Mouse (Mus musculus) cerebellum, adult 11-12 months (tissue): Measurements from ENCODE around the gene Fmo1.

Source experiments
- DNase-seq: peaks from one replicate; pipeline ENCODE4 v3.0.0; 2022

The Fmo1 gene

DNA sequence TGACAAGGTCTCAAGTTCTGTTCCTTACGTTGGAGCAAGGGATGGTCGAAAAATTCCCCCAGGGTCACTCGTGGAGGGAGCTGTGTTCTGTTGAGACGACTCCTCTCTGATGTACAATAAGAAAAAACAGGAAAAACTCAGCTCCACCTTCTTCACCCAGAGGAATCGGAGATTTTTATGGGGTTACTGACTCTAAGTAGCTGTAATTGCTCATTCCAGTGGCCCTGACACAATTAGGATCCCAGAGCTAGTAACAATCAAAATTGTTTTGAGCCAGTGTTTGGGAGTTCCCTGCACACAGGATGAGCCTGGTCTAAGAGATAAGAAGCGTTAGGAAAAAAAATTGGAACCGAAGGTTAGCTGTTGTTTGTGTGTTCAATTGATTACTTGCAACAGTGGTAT lies at the start of gene Fmo1:
Gene Fmo1 (minus strand): TSS at position 331 of the 402 bp plus-strand sequence.
- no peak for DNase-seq

GRCm38 (mm10) chr1:162914932-162915556 lies 48.6 kb upstream of the Fmo1 start:
- no peak for DNase-seq

DNA sequence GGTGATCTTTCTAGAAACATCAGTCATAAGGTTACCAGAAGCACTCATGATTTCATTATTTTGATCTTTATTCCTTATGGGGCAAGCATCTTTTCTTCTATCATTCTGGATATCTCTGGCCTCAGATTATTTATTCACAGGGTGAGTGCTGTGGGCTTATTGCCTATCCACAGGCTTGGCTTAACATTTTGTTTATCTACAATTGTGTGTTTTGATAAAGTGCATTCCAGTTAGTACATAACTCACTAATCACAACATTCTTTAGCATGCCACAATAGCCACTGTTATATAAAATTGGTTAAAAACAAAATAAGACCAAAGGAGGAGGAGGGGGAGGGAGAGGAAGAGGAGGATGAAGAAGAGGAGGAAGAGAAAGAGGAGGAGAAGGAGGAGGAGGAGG lies 45.7 kb upstream of the Fmo1 start:
- DNase-seq: no peak

GRCm38 (mm10) chr1:162901879-162902278 lies 35.5 kb upstream of the Fmo1 start:
- no peak for DNase-seq

DNA sequence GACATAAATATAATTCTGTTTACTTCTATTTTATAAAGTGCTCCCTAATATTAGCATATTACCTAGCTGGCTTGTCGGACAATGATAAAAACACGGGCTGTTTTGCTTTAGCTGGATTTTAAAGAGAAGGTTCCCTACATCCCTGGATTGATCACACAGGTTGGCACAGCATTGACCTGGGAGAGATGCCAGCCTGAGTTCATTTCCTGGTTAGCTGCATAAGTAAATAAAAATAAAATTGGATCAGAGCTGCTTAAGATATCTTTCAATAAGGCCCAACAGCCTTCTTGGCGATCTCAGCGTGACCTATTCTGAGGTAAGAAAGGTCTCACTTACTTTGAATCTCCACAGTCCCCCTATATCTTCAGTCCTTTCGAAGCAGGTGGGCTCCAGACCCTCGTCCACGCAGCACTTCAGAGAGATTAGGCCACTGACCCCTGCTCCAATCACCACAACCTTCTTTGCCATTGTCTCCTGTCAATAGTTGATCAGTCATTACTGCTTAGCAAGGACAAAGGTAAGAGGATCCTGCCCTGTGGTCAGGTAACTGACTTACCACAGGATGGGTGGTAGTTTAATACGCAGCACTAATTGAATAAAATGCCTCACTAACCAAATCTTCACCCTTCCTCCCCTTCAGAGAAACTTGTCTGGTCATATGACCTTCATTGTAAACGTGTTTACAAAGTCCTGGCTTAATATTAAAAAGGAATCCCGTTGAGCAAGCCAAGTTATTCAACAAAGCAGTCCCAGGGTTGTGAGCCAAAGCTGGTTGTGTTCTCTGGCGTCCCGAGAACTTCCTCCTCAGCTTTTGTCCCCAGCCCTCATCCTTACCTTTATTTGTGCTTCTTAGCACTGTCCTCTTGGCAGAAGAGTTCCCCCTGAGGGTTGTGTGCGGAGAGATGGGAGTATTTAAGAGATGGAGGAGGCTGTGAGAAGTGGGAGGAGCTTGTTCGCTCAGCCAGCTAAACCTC lies 31.7 kb upstream of the Fmo1 start, which contains the start of gene Fmo2:
Gene Fmo2 (minus strand): TSS at position 889 of the 974 bp plus-strand sequence.
- DNase-seq: no peak

- no peak for DNase-seq
Observed at GRCm38 (mm10) chr1:162895900-162896299, 29.5 kb upstream of the Fmo1 start.

DNA sequence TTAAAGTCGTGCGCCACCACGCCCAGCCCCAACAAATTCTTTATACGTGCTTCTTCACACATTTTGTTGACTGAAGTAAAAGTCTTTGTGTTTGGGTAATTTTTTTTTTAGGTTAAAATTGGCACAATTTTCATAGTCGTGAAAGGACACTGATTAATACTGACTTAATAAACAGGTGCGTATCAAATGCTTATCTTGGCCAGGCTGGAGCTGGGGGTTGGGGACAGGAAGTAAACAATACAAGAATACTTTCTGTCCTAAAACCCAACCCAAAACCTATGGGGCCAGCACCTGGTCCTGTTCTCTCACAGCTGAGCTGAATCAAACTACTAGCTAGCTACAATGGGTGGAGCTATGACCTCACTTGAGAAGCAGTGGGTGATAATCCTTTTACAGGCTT lies 26.6 kb upstream of the Fmo1 start:
- no peak for DNase-seq

- no peak for DNase-seq
Observed at GRCm38 (mm10) chr1:162891980-162892451, 25.6 kb upstream of the Fmo1 start.

GRCm38 (mm10) chr1:162888646-162889045 lies 22.2 kb upstream of the Fmo1 start:
- DNase-seq: no peak

DNA sequence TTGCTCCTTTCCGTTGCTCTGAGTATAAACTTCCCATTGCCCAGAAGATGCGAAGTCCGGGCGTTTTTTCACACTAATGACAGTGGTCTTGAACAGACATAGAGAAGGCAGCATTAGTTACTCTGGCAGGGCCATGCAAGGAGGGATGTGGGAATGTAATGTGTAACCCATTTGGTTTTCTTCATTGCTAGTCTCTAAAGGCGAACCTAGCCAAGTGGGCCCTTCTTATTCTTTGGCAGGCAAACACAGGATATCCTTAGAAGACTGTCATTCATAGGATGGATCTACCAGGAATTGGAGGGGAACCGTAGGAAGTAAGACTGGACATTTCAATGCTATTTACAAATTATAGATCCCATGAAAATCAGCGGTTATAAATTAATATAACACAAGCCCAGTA lies 21.2 kb upstream of the Fmo1 start:
- no peak for DNase-seq

GRCm38 (mm10) chr1:162886138-162886816 lies 19.9 kb upstream of the Fmo1 start:
- no peak for DNase-seq

- DNase-seq: no peak
Observed at GRCm38 (mm10) chr1:162882681-162883080, 16.3 kb upstream of the Fmo1 start.

DNA sequence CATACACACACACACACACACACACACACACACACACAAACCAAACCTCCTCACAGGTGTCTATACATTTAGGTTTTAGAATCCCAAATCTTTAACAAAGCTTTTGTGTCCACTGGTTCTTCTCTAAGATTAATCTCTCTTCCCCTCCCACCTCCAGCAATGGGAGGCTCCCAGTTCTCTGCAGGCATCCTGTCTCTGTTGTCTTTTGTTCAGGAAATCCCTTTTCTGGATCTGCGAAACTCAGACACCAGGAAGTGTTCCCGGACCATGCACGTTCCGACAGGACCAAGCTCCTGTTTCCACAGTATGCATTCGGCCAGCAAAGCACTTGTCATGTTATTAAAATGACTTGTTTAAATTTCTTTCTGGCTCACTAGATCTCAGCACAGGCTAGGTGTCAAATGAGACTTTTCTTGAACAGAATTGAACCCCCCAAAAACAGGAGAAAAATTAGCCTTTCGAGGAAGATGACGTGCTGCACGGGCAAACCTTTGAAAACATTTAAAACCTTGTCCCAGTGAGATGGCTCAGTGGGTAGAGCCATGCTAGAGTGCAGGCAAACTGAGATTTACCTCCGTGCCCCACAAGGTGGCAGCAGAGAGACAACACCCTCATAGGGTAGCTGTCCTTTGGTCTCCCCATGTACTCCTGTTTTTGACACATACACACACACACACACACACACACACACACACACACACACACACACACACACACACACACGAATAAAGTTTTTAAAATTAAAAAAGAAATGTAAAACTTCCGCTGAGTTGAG lies 13.4 kb upstream of the Fmo1 start:
- DNase-seq: no peak

DNA sequence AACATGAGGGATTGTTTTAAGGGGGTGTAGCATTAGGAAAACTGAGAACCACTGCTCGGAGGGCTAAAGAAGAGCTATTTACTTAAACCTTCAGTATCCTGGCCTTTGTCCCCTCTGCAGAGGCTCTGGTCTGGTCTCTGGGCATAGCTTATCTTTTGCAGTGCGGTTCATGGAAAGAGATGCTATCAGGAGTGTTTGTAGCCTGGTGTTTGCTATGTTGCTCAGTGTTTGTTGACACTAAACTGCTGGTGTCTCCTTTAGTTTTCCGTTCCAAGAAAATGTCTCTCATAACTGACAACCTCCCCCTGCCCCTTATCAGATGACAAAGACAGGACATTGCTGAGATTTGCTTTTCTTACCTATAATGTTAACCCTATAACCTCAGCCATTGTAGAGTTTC lies 8.7 kb upstream of the Fmo1 start:
- DNase-seq: no peak

GRCm38 (mm10) chr1:162871701-162872311 lies 5.4 kb upstream of the Fmo1 start:
- no peak for DNase-seq

DNA sequence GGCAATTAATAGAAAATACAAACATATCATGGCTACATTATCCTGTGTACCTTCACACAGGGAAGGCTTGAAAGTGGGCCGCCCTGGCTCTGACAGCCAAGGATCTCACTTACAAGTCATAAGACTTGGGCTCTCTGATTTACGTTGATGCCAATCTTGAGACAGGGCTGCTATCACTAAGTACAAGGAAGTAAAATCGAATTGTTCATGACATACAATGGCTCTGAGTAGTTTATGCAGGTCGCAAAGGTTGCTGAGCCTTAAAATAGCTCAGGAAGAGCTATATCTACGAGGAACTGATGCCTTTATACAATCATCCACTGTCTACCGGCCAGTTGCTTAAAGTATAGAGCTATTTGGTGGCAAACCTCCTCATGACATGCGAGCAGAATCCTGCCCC lies 4.6 kb upstream of the Fmo1 start:
- no peak for DNase-seq

- DNase-seq: no peak
Observed at GRCm38 (mm10) chr1:162867396-162867795, 986 bp upstream of the Fmo1 start.

DNA sequence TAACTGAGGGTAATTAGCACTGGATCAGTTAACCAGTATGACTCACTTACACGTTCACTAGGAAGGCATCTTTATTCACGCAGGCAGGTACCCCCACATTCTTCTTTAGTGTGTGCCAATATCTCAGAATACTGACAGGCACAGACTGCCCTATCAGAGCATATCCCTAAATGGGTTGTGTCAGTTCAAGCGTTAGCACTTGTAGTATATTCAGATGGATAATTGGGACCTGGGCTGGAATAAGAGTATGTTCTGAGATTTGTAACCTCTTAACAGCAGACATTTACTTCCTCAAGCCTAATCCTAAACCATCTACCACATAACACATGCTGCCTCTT lies 948 bp downstream of the Fmo1 start:
- DNase-seq: no peak

DNA sequence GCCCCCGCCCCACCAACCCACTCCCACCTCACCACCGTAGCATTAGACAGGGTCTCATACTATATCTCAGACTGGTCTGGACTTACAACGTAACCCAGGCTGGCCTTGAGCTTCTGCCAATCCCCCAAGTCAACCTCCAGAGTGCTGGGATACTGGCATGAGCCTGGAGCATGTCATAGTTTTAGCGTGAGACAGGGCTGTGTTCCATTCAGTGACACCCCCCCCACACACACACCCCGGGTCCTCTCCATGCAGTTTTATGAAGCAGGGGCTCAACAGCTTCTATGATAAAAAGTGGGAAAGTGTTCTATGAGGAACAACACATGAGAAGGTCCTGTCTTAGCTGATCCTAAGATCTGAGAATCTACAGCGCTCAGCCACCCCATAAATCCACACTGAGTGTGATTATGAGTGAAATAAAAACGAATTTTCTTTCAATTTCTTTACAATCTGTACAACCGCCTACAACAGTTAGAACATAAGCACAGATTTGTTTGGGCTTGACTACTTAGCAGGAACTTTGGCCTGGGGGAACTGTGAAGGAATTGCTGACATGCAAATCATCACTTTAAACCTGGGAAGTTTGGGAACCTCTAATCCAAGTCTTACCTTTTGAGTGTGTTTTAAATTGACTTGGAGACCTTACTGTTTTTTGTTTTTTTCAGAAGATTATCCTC lies 1.5 kb downstream of the Fmo1 start:
- no peak for DNase-seq

GRCm38 (mm10) chr1:162864279-162864678 lies 2.1 kb downstream of the Fmo1 start:
- no peak for DNase-seq

- DNase-seq: no peak
Observed at GRCm38 (mm10) chr1:162863579-162863978, 2.8 kb downstream of the Fmo1 start.

DNA sequence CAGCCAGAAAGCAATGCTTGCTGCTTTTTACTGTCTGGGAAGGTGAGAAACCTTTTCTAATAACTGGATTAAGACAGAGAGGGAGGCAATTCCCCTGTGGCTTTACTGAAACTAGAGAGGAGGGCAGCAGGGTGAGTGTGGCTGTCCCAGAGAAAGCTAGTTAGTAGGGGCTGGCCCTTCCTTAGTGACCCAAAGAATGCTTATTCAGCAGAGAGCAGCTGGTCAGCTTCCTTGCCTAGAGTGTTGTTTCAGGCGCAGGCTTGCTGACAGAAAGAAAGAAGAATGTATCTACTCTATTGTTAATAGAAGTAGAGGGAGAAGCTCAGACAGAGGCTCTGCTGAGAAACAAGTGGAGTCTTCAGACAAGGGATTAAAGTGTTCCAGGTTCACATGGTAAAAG lies 4.1 kb downstream of the Fmo1 start:
- DNase-seq: no peak
